Mouse (Mus musculus) heart, adult 10 weeks (tissue): Measurements from ENCODE around the gene Mastl. TPM values are rescaled to one million over a fixed set of nuclear protein-coding genes. Genes with fewer than 3 reads are reported as not detected.

Experiments used
- polyA plus RNA-seq: library from polyadenylated mRNA; stranded (reverse); fragments of 350-450 nt; fragmentation: Illumina TruSeq; extraction: RNeasy Lipid Tissue Mini Kit (QIAGEN cat#74804); gene quantifications from one replicate; pipeline ENCODE4 v1.2.3, GENCODE M21; 2014; ENCODE audit warnings: low read depth, low replicate concordance

Gene Mastl
- polyA plus RNA-seq, result 0.37 TPM

DNA sequence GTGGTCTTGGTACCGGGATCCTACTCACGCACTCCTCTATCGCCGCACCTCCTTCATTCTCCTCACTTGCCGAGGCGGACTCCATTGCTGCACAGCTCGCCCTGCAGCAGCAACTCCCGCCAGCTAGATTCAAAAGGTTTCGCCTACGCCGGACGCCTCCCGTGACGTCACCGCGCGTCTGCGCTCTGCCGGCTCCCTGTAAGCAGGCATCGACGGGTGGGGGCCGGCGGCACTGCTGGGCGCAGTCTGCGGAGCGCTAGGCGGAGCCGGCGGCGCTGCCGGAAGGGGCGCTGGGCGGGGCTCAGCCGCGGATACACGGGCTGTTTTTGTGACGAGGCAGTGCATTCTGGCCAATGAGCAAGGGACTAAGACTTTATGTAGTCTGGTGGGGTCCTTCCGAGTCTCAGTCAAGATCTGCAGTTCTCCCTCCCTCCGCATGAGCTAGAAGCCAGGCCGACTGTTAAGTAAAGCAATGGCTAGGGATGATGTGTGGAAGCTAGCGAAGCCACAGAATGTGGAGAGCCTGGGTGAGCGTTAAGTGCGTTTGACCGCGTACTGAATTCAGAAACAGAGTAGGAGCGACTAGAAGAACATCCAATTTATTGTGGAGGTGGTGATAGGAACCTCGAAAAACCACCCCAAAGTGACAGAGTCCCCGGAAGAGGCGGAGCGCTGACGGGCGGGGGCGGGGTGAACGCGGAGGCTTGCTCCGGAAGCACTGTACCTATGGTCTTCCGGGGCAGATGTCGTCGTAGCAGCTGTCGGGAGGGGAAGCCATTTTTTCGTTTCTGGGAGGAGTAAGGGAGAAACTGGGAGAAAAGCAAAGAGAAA is at the start of gene Mastl, which contains the start of gene Yme1l1:
TSS of gene Mastl (minus strand) at position 248 of the 831 bp plus-strand sequence.
TSS of gene Yme1l1 (plus strand) at position 593 of the 831 bp plus-strand sequence.

DNA sequence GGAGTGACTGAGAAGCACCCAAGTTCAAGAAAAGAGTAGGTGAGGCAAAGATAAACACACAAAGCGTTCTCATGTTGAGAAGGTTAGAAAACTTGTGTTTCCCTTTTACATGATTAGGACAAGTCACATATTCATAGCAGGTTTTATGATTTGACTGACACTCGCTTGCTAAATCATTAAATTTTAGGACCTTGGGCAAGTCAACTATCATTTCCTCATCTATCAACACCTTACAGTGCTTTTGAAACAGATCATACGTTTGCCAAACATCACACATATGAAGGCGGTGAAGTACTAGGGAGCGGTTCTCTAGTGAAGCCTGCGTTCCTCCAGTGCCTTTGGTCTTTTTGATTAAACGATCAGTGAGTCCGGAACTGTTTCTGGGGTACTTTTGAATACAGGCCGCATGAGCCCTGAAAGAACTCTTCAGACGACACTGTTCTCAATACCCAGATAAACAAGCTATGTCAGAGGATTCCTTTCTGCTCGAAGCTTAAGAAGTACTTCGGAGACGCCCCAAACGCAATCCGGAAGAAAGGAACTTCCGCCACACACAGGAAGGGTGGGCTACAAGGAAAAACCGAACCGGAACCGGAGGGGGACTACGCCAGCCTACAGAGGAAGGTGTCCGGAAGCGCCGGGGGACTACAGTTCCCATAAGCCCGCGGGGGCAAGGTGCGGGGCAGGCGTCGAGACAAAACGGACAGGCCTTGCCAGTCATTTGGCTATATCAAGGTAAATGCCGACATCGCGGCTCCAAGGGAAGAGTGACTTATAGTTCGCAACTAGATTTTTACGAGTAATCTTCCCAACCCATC is 88.1 kb downstream of the Mastl start, which contains the start of gene Acbd5:
TSS of gene Acbd5 (plus strand) at position 616 of the 818 bp plus-strand sequence.

Other genes with a start within 250 kb of the Mastl start
- gene Abi1, start 115.8 kb downstream of the Mastl start, polyA plus RNA-seq, result 25.9 TPM
- gene Acbd5, start 87.9 kb downstream of the Mastl start, polyA plus RNA-seq, result 19.6 TPM
- 43.6 TPM for gene Yme1l1, start 345 bp upstream of the Mastl start, polyA plus RNA-seq
- not detected for gene 4931423N10Rik, start 51.5 kb upstream of the Mastl start, polyA plus RNA-seq
- gene Nxph2, start 165.2 kb upstream of the Mastl start, polyA plus RNA-seq, result not detected